Mouse (Mus musculus) limb, embryonic 14.5 days (tissue): ENCODE measurements around the gene Nrip1. TPM values are rescaled to one million over a fixed set of nuclear protein-coding genes. Genes with fewer than 3 reads are reported as not detected.

Source experiments
- ATAC-seq: fragments of 200-750 bp; cut with Nextera tagmentation; 2 replicates; pipeline ENCODE4 v1.8.0; 2017; ENCODE audit warnings: low read depth, moderate number of reproducible peaks, moderate TSS enrichment; ENCODE audit not compliant: low FRiP score
- DNase-seq: peaks from one replicate; pipeline ENCODE4 v3.0.0-alpha.2; 2015; ENCODE audit warnings: low spot score
- H3K27ac ChIP-seq: fragments of 300-500 bp; sonication (generic); replicated peaks from 2 replicates; pipeline ENCODE4 v1.5.1; 2014; ENCODE audit warnings: low read depth, mild to moderate bottlenecking, low read length, moderate library complexity, mixed read lengths
- H3K27me3 ChIP-seq: fragments of 300-500 bp; sonication (generic); 2 replicates; pipeline ENCODE4 v1.6.1; 2014; ENCODE audit warnings: low read length, mixed read lengths; ENCODE audit not compliant: control insufficient read depth, insufficient read depth
- H3K36me3 ChIP-seq: fragments of 300-500 bp; sonication (generic); 2 replicates; pipeline ENCODE4 v1.6.1; 2014; ENCODE audit warnings: mild to moderate bottlenecking, low read length, moderate library complexity, mixed read lengths; ENCODE audit not compliant: control insufficient read depth, insufficient read depth
- H3K4me1 ChIP-seq: fragments of 300-500 bp; sonication (generic); 2 replicates; pipeline ENCODE4 v1.6.1; 2014; ENCODE audit warnings: antibody characterized with exemption, low read length, mixed read lengths; ENCODE audit not compliant: control insufficient read depth, insufficient read depth
- H3K4me2 ChIP-seq: fragments of 300-500 bp; sonication (generic); replicated peaks from 2 replicates; pipeline ENCODE4 v1.6.1; 2014; ENCODE audit warnings: low read depth, mild to moderate bottlenecking, low read length, moderate library complexity; ENCODE audit not compliant: severe bottlenecking
- H3K4me3 ChIP-seq: fragments of 300-500 bp; sonication (generic); replicated peaks from 2 replicates; pipeline ENCODE4 v1.5.1; 2014; ENCODE audit warnings: low read length
- H3K9ac ChIP-seq: fragments of 300-500 bp; sonication (generic); 2 replicates; pipeline ENCODE4 v1.6.1; 2014; ENCODE audit warnings: mild to moderate bottlenecking, low read depth, low read length, moderate library complexity; ENCODE audit not compliant: severe bottlenecking
- H3K9me3 ChIP-seq: fragments of 300-500 bp; sonication (generic); 2 replicates; pipeline ENCODE4 v1.6.1; 2016; ENCODE audit warnings: low read length; ENCODE audit not compliant: control insufficient read depth
- POLR2A ChIP-seq: fragments of 200-500 bp; IDR thresholded peaks from 2 replicates; pipeline ENCODE4 v1.8.0; 2012; ENCODE audit warnings: inconsistent platforms, mild to moderate bottlenecking, moderate library complexity, borderline replicate concordance; ENCODE audit not compliant: insufficient read depth, insufficient read length; ENCODE audit errors: extremely low read depth
- WGBS: fragments of 180-500 bp; shearing (Covaris S2); extraction: QIAGEN DNeasy Blood & Tissue Kit; methylation state at CpG from one replicate; pipeline ENCODE4 v1.1.7; 2014; 5-methylcytosine and 5-hydroxymethylcytosine counted together
- polyA plus RNA-seq, 2 experiments: library from polyadenylated mRNA; depleted of rRNA in 1 of 2; stranded (reverse) in 1 of 2; unstranded in 1 of 2; fragments of >200 nt; fragmentation: Nextera tagmentation in 1 of 2; extraction: Ambion mirVana in 1 of 2; gene quantifications; 2 replicates each; pipeline versions ENCODE4 v1.2.1 to v1.2.3; 2012 to 2014

Nrip1 gene
- polyA plus RNA-seq, 2 experiments, result 6.9 to 37.3 TPM

DNA sequence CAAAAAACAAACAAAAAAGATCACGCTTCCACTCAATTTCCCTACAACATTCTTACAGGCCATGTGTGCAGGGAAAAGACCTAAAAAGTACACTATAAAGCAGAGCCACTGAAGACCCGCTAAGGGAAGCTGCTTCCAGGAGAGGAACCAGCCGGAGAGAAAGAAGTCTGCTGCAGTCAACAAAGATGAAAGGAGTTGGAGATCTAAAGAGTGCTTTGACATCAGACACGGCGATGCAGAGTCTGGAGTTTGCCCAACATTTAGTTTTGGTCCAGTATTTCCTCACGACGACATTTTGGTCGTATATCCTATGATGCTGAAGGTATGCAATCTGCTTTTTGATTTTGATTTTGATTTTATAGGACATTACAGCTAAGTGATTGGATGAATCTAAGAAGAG is 63.3 kb downstream of the Nrip1 start:
- no peak overlapping the region for H3K27ac ChIP-seq
- WGBS, result 51% methylated on average over 8 of the region's 8 CpGs
- no peaks in the 10 kb centered on the region; the same call in 1 of the 2 replicates for H3K36me3 ChIP-seq
- ATAC-seq (no peak), DNase-seq (no peak)
- no peaks in the 10 kb centered on the region for H3K4me1 ChIP-seq
- no peaks in the 10 kb centered on the region for H3K27me3 ChIP-seq
- no peaks in the 10 kb centered on the region for H3K9me3 ChIP-seq
- H3K4me3 ChIP-seq, result no peak overlapping the region
- no peak overlapping the region for H3K9ac ChIP-seq
- no peak for TF ChIP-seq POLR2A
- no peak overlapping the region for H3K4me2 ChIP-seq

DNA sequence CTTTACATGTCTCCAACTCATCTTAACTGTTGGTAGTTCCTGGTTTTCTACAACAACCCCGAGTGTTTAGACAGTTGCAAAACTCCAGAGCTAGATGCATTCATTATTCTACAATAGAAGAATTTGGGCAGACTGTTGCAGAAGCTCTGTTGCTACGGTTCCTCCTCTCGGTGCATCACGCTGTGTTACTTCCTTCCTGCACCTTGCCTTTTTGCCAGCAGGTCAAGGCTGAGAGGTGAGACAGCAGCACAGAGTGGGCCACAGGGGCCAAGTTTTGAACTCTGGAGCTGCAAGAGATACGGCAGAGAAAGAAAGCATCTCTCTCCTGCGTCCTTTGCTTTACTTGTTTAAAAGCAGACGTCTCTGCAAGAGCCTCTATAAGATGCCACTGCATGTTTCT is 64.3 kb downstream of the Nrip1 start:
- H3K4me2 ChIP-seq, result no peak overlapping the region
- no peaks in the 10 kb centered on the region; the same call in 1 of the 2 replicates for H3K36me3 ChIP-seq
- no peaks in the 10 kb centered on the region for H3K4me1 ChIP-seq
- no peak for TF ChIP-seq POLR2A
- WGBS, result 72% methylated on average over 7 of the region's 7 CpGs
- ATAC-seq, result no peak
- no peak for DNase-seq
- no peak overlapping the region for H3K9ac ChIP-seq
- no peaks in the 10 kb centered on the region for H3K27me3 ChIP-seq
- H3K9me3 ChIP-seq, result no peaks in the 10 kb centered on the region
- H3K4me3 ChIP-seq, result no peak overlapping the region
- H3K27ac ChIP-seq, result no peak overlapping the region

- no peak for ATAC-seq
- H3K4me1 ChIP-seq, result no peaks in the 10 kb centered on the region
Measured at GRCm38 (mm10) chr16:76307039-76307438, 66.6 kb downstream of the Nrip1 start.

GRCm38 (mm10) chr16:76306446-76306845 is 67.2 kb downstream of the Nrip1 start:
- Histone ChIP-seq H3K27me3 (no peaks in the 10 kb centered on the region), H3K9me3 (no peaks in the 10 kb centered on the region), H3K27ac (no peak overlapping the region), H3K4me3 (no peak overlapping the region), H3K36me3 (no peaks in the 10 kb centered on the region; the same call in 1 of the 2 replicates), H3K9ac (no peak overlapping the region), H3K4me2 (no peak overlapping the region), H3K4me1 (no peaks in the 10 kb centered on the region)
- 93% methylated on average over 4 of the region's 4 CpGs for WGBS
- DNase-seq (no peak), ATAC-seq (no peak)
- no peak for TF ChIP-seq POLR2A

More at GRCm38 (mm10) chr16:76307039-76307438, 66.6 kb downstream of the Nrip1 start:
- Histone ChIP-seq H3K27me3 (no peaks in the 10 kb centered on the region), H3K4me2 (no peak overlapping the region), H3K36me3 (no peaks in the 10 kb centered on the region; the same call in 1 of the 2 replicates), H3K9me3 (no peaks in the 10 kb centered on the region), H3K9ac (no peak overlapping the region), H3K4me3 (no peak overlapping the region), H3K27ac (no peak overlapping the region)
- DNase-seq, result peak; percentile 12
- WGBS, result 38% methylated on average over 3 of the region's 3 CpGs
- TF ChIP-seq POLR2A, result no peak

DNA sequence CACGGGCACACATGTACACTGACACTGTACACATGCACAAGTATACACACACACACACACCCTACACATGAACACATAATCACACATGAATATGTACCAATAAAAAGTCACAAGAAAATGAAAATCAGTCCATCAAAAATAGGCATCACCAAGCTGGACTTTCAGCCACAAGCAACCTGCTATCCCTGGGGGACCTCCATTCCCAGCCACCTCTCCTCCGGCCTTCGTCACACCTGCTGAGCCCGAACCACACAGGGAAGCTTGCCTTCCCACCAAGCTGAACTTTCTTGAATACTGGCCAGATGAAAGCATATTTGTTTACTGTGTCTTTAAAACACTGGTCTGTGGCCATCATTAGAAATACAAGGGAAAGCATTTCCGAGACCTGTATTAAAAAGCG is 70.2 kb downstream of the Nrip1 start:
- 84% methylated on average over 6 of the region's 6 CpGs for WGBS
- Histone ChIP-seq H3K27me3 (no peaks in the 10 kb centered on the region), H3K36me3 (no peaks in the 10 kb centered on the region; the same call in 1 of the 2 replicates), H3K4me1 (no peaks in the 10 kb centered on the region), H3K27ac (no peak overlapping the region), H3K9ac (no peak overlapping the region), H3K4me3 (no peak overlapping the region), H3K4me2 (no peak overlapping the region), H3K9me3 (no peaks in the 10 kb centered on the region)
- ATAC-seq (no peak), DNase-seq (no peak)
- no peak for TF ChIP-seq POLR2A

- ATAC-seq (no peak), DNase-seq (no peak)
- Histone ChIP-seq H3K27me3 (no peaks in the 10 kb centered on the region), H3K27ac (no peak overlapping the region), H3K4me1 (no peaks in the 10 kb centered on the region), H3K4me3 (no peak overlapping the region), H3K36me3 (no peaks in the 10 kb centered on the region), H3K4me2 (no peak overlapping the region), H3K9me3 (no peaks in the 10 kb centered on the region), H3K9ac (no peak overlapping the region)
- 78% methylated on average over 7 of the region's 7 CpGs for WGBS
- no peak for TF ChIP-seq POLR2A
Measured at GRCm38 (mm10) chr16:76301728-76302050, 71.9 kb downstream of the Nrip1 start.
